Mouse (Mus musculus) right cerebral cortex, adult 18-20 months (tissue): Measurements from ENCODE around the gene Zfp108.
"Not testable (repeated sequence)": the region's sequence is repeated elsewhere in the genome, so short reads cannot be mapped to it uniquely, and the experiment has no call there.

Experiments used
- DNase-seq: peaks from one replicate; pipeline ENCODE4 v3.0.0; 2022; ENCODE audit warnings: mixed read lengths

Gene Zfp108

DNA sequence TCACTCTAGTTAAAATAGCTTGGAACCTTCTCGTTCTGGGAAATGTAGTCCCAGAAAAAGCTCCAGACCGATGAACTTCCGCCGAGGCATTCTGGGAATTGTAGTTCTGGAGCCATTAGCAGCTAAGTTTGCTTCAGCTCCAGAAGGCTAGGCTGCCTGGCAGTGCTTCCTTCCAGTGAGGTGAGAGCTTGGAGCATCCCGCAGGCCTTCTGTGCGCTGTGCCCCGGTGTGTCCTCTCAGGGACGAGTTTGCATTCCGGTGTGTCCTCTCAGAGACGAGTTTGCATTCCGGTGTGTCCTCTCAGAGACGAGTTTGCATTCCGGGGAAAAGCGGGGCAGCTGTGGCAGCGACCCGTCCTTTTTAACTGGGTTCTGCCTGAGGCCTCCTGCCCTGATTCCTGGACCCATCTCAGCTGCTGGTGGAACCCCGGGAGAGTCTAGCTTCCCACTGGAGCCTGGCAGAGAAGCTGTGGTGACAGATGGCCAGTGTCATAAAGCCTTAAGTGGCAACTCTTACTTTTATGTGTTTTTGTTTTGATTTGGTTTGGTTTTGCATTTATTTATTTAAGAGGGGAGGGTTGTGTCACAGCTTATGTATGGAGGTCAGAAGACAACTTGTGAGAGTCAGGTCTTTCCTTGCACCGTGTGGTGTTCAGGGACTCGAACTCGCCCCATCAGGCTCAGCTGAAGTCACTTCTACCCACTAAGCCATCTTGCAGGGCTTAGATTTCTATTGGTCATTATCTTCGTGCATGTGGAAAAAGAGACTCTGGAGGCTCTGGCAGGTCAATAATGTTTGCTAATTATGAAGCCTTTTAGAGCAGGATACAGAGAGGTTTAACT lies at the start of gene Zfp108:
TSS of gene Zfp108 (plus strand) at position 162 of the 842 bp plus-strand sequence.
- peak; percentile 93 for DNase-seq

DNA sequence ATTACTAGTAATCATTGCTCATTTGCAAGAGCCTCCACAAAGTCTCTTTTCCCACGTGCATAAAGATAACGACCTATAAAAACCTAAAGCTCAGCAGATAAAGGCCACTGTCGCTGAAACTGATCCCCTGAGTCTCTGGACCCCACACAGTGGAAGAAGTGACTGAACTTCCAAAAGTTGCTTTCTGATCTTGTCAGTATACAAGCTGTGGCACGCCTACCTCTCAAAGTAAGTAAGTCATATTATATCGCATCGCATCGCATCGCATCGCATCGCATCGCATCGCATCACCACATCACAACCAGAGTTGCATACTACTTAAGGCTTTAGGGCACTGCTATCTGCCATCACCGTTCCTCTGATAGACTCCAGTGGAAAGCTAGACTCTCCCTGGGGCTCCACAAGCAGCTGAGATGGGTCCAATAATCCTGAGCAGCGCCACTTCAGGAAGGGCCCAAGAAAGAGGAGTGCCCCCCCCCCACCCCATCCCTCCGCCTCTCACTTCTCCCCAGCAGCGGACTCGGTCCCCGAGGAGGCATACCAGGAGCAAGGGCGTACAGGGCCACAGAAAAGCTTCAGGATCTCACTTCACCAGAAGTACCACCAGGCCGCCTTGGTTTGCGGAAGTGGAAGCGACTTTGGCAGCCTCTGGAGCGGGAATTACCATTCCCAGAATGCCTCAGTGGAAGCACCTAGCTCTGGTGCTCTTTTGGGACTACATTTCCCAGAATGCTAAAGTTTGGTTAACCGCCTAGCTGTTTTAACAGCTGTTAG lies 46.9 kb upstream of the Zfp108 start:
- DNase-seq, result peak; percentile 80

DNA sequence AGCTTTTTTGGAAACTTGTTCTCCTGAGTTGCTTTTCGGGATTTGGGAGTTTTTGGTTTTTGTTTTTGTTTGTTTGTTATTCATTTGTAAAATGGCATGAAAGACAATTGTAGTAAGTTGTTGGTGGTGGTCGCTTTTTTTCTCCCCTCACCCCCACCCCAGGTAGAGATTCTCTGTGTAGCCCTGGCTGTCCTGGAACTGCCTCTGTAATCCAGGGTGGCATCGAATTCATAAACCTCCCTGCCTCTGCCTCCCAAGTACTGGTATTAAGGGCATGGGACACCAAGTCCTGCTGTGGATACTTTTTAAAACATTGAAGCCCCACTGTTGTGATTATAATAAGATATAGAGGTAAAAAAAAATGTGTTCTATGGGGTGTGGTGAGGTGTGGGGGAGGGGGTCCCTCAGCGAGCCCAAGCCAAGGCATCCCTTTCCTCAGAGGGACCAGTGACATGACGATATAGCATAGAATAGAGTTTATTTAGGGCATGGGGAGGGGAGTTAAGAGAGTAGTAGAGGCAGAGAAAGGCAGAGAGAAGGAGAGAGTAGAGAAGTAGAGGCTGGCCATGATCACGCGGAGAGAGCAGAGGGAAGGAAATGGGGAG lies 46.2 kb upstream of the Zfp108 start:
- DNase-seq, result no peak

DNA sequence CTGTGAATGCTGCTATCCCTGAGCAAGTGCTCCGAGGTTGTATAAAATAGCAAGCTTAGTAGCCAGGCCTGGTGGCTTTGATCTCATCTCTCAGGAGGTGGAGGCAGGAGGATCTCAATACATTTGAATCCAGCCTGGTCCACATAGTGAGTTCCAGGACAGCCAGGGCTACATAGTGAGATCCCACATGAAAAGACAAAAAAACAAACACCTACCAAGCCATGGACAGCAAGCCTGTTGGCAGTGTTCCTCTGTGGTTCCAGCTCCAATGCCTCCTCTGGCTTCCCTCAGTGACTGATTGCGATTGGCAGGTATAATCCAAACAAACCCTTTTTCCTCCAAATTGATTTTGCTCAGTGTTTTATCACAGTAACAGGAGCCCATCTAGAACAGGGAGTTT lies 44.3 kb upstream of the Zfp108 start:
- DNase-seq, result no peak

DNA sequence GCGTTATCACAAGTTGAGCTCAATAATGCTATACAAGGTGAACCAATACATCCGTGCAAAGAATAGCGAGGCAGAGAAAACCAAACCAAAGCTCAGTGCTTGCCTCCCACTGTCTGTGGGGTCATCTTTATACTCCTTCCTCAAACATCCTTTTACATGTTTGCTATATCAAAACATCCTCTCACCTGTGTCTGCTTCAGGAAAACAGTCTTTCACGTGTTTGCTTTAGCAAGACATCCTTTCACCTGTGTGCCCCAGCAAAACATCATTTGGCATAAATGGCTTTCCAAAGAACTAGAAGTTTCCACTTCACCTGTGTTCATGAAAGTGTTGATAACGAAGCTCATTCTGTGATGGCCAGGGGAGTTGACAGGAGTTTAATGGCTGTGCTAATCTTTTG lies 43.3 kb upstream of the Zfp108 start, which contains the start of gene Zfp111:
TSS of gene Zfp111 (minus strand) at position 101 of the 400 bp plus-strand sequence.
- no peak for DNase-seq

DNA sequence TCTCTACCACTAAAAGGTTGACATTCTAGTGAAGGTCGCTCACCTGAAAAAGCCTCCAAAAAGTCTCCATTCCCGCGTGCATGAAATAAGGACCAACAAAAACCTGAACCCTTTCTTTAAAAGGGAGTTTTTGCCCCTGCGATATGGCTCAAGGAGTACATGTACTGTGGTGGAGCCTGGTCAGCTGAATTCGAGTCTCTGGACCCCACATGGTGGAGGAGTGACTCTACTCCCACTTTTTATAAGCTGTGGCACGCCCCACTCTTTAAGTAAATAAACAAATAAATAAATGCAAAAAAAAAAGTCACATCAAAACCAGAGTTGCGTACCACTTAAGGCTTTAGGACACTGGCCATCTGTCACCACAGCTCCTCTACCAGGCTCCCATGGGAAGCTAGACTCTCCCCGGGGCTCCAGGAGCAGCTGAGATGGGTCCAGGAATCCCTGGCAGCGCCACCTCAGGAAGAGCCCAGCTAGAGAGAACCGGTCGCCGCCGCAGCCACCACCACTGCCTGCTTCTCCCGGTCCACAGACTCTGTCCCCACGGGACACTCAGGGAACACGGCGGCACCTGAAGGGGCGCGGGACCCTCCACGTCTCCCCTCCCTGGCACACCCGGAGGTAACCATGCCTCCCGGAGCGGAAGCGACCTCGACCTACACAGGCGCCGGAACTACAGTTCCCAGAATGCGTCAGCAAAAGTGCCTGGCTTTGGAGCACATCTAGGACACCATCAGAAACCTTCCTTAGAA lies 17.4 kb upstream of the Zfp108 start, which contains the start of gene Zfp109:
TSS of gene Zfp109 (minus strand) at position 521 of the 752 bp plus-strand sequence.
- DNase-seq, result peak; percentile 80

DNA sequence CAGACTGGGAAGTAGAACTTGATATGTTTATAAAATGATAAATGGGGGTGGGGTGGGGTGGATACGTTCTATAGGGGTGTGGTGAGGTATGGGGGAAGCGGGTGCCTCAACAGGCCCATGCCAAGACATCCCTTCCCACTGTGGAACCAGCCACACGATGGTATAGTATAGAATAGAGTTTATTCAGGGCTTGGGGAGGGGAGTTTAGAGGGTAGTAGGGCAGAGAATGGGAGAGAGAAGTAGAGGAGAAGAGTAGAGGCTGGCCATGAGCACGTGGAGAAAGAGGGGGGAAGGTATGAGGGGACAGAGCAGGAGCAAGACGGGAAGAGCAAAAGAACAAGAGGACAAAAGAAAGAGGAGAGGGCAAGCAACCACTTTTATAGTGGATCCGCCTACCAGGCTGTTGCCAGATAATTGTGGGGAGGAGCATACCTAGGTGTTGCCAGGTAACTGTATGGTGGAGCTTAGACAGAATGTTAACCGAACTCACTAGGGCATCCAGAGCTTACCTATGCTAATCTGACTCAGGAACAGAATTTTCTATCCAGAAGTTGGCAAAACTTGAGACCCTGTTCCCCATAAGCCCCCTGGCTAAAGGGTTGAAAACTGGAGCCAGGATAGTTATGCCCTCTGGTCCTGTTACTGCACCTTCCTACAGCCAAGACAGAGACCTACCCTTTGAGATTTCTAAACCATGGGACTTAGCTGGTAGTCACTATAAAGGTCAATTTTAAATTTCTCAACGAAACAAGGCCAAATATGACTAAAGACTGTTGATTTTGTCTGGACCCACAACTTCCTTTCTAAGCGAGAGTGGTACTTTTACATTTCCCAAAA lies 597 bp upstream of the Zfp108 start:
- DNase-seq, result no peak

DNA sequence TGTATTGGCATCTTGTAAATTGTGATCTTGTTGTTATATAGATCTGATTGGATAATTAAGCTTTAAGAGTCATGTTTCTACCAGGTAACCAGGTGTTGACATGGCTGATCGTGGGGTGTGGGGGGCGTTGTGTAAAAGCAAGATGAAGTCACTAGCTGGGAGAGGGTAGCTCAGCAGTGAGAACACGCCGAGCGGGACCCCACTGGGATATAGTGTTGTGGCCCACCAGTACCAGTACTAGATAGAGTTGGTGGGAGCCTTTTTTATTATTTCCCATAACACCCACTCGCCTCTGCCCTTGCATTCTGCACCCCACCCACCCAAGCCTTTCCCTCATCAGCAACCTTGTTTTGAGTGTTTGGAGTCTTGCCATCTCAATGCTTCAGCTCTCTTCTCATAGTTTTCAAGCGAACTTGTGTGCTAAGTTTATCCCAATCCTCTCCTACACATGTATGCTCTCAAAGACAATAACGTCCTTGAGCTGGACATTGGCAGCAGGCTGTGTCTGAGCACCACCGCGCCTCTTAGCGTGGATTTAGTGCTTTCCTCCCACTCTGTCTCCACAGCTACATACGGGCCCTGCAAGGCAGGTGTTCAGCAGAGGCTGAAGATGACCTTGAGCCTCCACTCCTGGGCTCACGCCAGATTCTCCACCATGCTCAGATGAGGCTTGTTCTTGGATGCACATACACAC lies 4.9 kb downstream of the Zfp108 start:
- DNase-seq, result no peak

DNA sequence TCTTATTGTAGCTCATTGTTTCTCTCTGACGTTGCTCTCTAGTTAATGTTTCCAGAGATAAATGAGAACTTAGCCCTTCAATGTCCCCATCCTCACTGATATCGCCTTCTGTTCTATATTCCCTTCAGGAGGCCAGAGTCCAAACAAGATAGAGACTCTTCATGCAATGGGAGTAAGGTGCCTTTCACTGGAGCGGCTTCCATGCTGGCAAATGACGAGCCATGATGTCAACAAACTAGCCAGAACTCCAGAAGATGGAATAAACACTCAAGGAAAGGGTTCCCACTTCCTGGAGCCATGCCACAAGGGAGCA lies 5.4 kb downstream of the Zfp108 start:
- DNase-seq, result no peak

DNA sequence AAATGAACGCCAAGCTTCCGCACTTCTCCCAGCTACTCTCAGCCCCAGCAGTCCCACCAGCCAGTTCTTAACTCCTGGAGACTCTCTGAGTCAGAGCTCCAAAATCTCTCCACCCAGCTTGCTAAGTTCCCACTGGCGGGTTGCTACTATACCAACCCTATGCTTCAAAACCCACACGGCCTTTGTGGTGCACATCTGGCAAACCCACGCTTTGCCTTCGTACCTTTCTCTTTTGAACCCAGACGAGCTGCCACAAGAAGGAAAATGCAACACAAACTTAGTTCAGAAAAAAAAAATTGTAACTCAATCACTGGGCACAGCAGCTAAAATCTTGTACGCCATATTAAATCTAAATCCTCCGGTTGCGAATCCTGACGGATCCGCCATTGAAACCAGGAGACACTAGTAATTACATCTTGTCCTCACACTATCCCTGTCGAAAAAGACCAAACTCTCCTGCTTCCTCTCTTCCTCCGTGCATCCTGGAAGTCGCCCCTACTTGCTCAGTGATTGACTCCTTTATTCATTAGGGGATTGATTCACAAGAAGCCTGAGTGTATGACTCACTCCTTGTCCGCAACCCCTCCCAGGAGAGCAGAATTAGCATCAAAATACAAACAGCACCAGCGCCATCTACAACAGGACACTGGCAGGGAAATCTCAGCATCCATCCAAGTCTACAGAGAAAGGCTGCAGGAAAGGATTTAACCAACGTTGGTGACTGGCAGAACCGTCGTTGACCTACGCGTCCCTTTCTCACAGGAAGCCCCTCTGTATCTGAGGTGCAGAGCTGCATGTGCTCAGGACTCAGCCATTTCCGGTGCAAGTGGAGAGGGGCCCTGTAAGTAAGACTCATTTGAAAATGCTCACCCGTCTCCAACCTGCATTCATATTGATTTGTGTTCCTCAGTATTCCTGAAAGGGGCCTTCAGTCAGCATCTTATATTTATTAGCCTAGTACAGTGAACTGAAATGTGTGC lies 13.9 kb downstream of the Zfp108 start:
- DNase-seq, result no peak

DNA sequence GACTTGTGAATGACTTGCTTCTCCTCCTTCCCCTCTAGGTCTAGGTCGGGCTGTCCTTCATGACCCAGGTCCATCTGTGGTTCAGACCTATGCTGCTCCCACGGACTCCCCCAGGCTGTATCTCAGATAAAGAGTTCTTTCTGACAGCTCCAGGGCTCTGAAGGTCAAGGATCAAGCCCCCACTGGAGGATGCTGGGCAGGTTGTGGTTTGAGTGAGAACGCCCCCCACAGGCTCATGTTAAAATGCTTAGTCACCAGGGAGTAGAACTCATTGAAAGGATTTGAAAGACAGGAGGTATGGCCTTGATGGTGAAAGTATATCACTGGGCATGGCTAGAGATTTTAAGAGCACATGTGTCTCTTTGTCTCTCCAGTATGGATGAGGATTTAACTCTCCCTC lies 14.7 kb downstream of the Zfp108 start:
- no peak for DNase-seq

DNA sequence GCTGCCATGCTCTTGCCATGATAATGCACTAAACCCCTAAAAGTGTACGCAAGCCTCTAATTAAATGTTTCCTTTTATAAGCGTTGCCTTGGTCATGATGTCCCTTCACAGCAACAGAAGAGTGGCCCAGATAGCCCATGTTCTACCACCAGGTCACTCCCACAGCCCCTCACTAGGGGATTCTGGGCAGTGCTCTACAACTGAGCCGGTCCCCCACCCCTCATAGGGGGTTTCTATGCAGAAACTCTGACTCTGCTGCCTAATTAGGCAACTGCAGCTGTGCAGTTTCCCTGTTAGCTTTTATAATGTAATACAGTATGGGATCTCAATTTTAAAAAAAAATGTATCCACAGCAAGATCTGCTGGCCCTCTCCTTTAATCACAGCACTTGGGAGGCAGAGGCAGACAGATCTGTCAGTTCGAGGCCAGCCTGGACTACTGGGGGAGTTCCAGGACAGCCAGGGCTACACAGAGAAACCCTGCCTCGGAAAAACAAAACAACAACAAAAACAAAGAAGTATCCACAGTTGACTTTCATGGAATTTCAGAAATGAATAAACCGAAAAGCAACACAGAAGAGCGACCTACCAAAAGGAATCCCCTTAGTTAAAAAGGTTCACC lies 15.2 kb downstream of the Zfp108 start:
- no peak for DNase-seq

DNA sequence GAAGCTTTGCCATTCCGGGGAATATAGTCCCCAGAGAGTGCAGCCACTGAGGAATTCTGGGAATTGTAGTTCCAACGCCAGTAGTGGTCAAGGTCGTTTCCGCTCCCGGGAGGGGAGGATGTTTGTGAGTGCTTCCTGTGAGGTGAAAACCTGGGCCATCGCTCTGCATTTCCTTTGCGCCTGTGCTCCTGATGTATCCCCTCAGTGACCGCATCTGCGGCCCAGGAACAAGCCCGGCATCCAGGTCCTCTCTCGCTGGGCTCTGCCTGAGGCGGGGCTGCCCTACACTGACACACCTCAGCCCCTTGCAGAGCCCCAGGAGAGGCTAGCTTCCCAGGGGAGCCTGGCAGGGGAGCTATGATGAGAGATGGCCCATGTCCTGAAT lies 15.7 kb downstream of the Zfp108 start, which contains the start of gene Zfp93:
TSS of gene Zfp93 (plus strand) at position 133 of the 385 bp plus-strand sequence.
- peak; percentile 91 for DNase-seq

DNA sequence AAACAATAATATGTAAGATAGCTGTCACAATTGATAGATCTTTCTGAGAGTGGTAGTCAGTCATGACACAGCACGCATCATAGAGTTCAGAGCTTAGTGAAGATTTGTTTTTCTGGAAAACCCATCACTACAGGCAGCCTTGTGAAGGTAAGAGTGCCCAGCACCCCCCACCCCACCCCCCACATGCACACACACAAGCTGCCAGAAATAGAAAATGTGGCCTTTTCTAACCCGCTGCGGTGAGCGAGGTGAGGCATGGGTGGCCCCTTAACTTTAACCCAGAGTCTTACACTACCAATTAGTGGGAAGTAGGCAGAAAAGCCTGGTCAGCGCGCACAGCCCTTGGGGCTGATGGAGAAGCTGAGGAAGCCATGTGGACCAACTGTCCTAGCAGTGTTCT lies 16.6 kb downstream of the Zfp108 start:
- DNase-seq, result no peak

DNA sequence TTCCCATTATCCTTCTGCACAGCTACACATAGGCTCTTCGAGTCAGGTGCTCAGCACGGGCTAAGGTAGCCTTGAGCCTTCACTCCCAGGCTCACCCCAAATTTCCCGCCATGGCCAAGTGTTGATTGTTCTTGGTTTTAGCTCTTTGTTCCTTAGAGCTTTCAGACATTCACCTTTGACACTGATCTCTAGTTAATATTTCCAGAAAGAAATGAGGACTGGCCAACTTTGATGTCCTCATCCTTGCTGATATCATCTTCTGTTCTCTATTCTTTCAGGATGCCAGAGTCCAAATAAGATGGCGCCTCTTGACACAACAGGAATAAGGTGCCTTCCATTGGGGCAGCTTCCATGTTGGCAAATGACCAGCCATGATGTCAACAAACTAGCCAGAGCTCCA lies 19.9 kb downstream of the Zfp108 start:
- no peak for DNase-seq

DNA sequence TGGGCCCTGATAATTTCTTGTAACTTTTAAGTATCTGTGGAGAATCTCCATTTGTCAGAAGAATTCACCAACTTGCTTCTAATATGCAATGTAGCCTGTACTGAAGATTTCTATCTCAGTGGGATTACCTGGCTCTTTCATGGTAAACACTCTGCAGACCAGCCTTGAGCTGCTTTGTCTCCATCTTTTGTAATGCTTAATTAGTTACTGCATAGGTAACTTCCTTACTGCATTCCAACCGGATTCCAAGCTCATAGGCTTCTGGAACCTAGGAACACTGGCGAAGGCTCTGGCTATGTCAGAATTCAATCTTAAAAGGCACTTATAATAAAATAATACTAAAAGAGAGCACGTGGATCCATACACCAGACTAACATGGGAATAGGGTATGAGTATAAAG lies 24.2 kb downstream of the Zfp108 start:
- DNase-seq, result not testable (repeated sequence)

DNA sequence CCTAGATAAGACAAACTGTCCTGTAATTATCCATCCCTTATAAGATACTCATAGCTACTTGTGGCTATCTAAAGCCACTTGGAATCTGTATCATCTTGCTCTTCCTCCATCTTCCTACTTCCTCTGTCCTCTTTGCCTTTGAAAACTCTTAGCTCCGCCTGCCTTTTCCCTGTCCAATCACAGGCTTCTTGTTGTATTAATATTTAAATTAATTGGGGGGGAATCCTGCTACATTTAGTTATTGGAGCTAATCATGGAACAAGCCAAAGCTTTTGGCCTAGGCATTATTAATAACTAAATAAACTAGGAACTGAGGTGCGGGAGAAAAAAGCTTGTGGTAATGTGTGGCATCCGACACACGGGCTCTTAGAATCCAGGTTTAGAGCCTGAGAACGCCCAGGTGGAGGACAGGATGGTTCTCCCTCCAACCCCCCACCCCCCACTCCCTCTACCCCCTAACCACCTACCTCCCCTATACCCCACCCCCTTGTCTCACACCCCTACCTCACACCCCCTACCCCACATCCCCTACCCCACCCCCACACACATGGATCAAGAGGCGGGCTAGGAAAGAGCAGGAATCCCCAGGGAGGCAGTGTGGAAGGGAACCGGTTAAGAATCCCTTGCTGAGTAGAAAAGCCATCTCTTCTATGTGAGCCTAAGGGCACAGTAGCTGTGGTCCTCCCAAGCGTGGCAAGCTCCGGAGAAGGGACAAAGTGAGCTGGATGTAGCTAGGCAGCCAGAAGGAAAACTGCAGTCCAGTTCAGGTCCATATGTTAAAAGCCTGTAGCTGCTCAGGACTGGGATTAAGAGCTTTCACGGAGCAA lies 25.6 kb downstream of the Zfp108 start:
- DNase-seq, result no peak

DNA sequence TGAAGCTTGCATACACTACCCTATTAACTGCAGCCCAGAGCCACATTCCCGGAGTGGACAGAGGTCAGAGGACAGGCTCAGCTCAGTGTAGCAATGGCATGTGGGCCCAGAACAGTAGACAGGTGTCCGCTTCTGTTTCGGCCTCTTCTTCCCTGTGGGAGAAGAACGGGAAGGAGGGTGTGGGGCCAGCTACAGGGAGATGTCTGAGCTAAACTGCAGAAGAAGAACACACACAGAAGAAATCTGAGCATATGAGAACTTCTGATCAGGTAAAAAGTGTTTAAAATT lies 26.2 kb downstream of the Zfp108 start:
- no peak for DNase-seq

DNA sequence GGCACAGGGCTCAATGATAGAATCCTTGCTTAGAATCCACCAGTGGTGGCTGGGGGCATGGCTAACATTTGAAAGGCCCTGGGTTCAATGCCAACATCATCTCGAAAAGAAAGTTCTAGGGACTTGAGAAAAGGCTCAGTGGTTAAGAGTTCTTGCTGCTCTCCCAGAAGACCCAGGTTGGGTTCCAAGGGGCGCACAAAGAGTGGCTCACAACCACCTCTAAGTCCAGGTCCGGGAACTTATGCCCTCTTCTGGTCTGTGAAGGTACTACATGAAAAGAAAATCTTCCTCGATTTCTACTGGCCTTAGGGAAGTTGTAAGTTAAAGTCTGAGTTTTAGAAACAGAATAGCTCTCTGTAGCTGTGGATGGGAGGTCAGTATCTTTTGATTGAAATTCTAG lies 31.5 kb downstream of the Zfp108 start:
- DNase-seq, result no peak
